Mouse (Mus musculus) heart, embryonic 15.5 days (tissue): ENCODE measurements around the gene Scarb1. TPM values are rescaled to one million over a fixed set of nuclear protein-coding genes. Genes with fewer than 3 reads are reported as not detected.

Source experiments
- ATAC-seq: fragments of 200-750 bp; cut with Nextera tagmentation; replicated peaks from 2 replicates; pipeline ENCODE4 v1.8.0; 2017; ENCODE audit warnings: low read depth, moderate TSS enrichment; ENCODE audit not compliant: insufficient number of reproducible peaks, insufficient read depth, low FRiP score
- H3K27ac ChIP-seq: fragments of 300-500 bp; sonication (generic); 2 replicates; pipeline ENCODE4 v1.5.1; 2015; ENCODE audit warnings: mild to moderate bottlenecking, inconsistent platforms
- H3K27me3 ChIP-seq: fragments of 300-500 bp; sonication (generic); 2 replicates; pipeline ENCODE4 v1.6.1; 2015; ENCODE audit warnings: inconsistent platforms
- H3K36me3 ChIP-seq: fragments of 300-500 bp; sonication (generic); 2 replicates; pipeline ENCODE4 v1.6.1; 2015; ENCODE audit warnings: mild to moderate bottlenecking, inconsistent platforms
- H3K4me1 ChIP-seq: fragments of 300-500 bp; sonication (generic); replicated peaks from 2 replicates; pipeline ENCODE4 v1.6.1; 2015; ENCODE audit warnings: inconsistent platforms
- H3K4me2 ChIP-seq: fragments of 300-500 bp; sonication (generic); 2 replicates; pipeline ENCODE4 v1.6.1; 2015; ENCODE audit warnings: inconsistent platforms, mild to moderate bottlenecking, moderate library complexity
- H3K4me3 ChIP-seq: fragments of 300-500 bp; sonication (generic); 2 replicates; pipeline ENCODE4 v1.5.1; 2015; ENCODE audit warnings: mild to moderate bottlenecking, inconsistent platforms
- H3K9ac ChIP-seq: fragments of 300-500 bp; sonication (generic); 2 replicates; pipeline ENCODE4 v1.6.1; 2015; ENCODE audit warnings: mild to moderate bottlenecking, inconsistent platforms
- H3K9me3 ChIP-seq: fragments of 300-500 bp; sonication (generic); replicated peaks from 2 replicates; pipeline ENCODE4 v1.6.1; 2016; ENCODE audit warnings: inconsistent platforms
- WGBS: fragments of 180-500 bp; shearing (Covaris S2); methylation state at CpG from one replicate; pipeline ENCODE4 v1.1.7; 2015; ENCODE audit warnings: mixed read lengths; 5-methylcytosine and 5-hydroxymethylcytosine counted together
- polyA plus RNA-seq: library from polyadenylated mRNA; unstranded; fragments of >200 nt; fragmentation: Nextera tagmentation; extraction: Ambion mirVana; gene quantifications from 2 replicates; pipeline ENCODE4 v1.2.1, GENCODE M21; 2015

The Scarb1 gene
- polyA plus RNA-seq, 1 experiment from 2014 or later = 54.8 TPM

- H3K27me3 ChIP-seq = no peaks in the 10 kb centered on the region
- 77% methylated on average over 9 of the region's 9 CpGs for WGBS
- no peak overlapping the region for H3K4me3 ChIP-seq
- H3K36me3 ChIP-seq = no peaks in the 10 kb centered on the region
- no peaks in the 10 kb centered on the region for H3K9me3 ChIP-seq
- peaks cover 15% of the 10 kb centered on the region for H3K4me1 ChIP-seq
- ATAC-seq = no peak
- H3K27ac ChIP-seq = no peak overlapping the region
- H3K4me2 ChIP-seq = no peak overlapping the region
- H3K9ac ChIP-seq = no peak overlapping the region
These were observed 19.7 kb upstream of the Scarb1 start for GRCm38 (mm10) chr5:125360566-125360965.

DNA sequence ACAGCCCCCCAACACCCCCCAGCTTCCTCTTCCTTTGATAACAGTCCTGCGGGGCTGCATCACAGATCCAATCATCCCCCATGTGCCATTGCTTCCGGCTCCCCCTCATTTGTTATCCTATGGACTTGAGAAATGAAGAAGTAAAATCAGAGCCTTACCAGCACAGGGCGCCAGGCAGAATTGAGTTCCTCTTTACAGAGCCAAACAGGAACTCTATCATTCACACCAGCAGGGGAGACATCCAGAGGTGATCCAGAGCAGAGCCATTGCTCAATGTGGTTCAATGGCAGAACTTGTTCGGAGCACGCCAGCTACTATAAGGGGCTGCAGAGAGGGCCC lies 17.3 kb upstream of the Scarb1 start:
- ATAC-seq = 0 out of 2 replicates have a peak, but pooled peaks have one; percentile 8
- H3K9me3 ChIP-seq = no peaks in the 10 kb centered on the region
- H3K27ac ChIP-seq = peak overlapping the region; percentile 38
- peak overlapping the region; percentile 32 for H3K4me2 ChIP-seq
- 48% methylated on average over 5 of the region's 5 CpGs for WGBS
- H3K27me3 ChIP-seq = no peaks in the 10 kb centered on the region
- H3K36me3 ChIP-seq = no peaks in the 10 kb centered on the region
- no peak overlapping the region for H3K4me3 ChIP-seq
- no peak overlapping the region for H3K9ac ChIP-seq
- H3K4me1 ChIP-seq = peaks cover 8% of the 10 kb centered on the region; the same call in 1 of the 2 replicates

- Histone ChIP-seq H3K4me3 (no peak overlapping the region), H3K27me3 (no peaks in the 10 kb centered on the region), H3K4me2 (peak overlapping the region; percentile 32), H3K4me1 (peaks cover 6% of the 10 kb centered on the region; the same call in 1 of the 2 replicates), H3K9me3 (no peaks in the 10 kb centered on the region), H3K36me3 (no peaks in the 10 kb centered on the region), H3K9ac (no peak overlapping the region), H3K27ac (peak overlapping the region; percentile 38)
- ATAC-seq = no peak
- WGBS = 75% methylated on average over 12 of the region's 12 CpGs
These were observed 16.8 kb upstream of the Scarb1 start for GRCm38 (mm10) chr5:125357543-125358269.

GRCm38 (mm10) chr5:125355650-125356049 lies 14.8 kb upstream of the Scarb1 start:
- WGBS = 27% methylated on average over 7 of the region's 7 CpGs
- ATAC-seq = no peak

DNA sequence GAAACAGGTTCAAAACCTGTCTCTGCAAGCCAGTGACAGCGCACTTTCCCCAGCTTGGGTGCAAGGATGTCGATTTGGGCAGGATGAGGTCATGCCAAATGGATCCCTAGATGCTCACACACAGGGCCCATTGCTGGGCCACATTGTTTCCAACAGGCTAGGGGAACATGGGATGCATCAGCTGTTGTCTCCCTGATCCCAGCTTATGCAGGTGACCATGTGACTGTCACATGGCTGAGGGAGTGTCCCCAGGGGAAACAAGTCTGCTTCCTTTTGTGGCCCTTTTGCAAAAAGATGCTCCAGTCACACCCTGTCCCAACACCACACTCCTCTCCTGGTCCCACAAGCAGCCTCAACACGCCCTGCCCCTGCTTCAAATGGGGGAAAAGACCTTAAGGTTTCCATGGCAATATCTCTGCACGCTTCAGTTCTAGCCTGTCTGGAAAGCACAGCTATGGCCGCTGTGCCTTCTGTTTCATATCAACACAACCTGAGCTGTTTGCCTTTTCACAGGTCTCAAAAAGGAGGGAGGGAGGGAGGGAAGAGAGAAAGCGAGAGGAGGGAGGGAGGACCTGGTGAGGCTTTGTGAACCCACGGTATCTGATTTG lies 14.1 kb upstream of the Scarb1 start:
- no peaks in the 10 kb centered on the region for H3K36me3 ChIP-seq
- H3K9me3 ChIP-seq = no peaks in the 10 kb centered on the region
- H3K4me1 ChIP-seq = peaks cover 6% of the 10 kb centered on the region; the same call in 1 of the 2 replicates
- no peak overlapping the region for H3K4me3 ChIP-seq
- WGBS = 57% methylated on average over 7 of the region's 7 CpGs
- no peak overlapping the region for H3K9ac ChIP-seq
- H3K27me3 ChIP-seq = no peaks in the 10 kb centered on the region
- H3K4me2 ChIP-seq = no peak overlapping the region
- H3K27ac ChIP-seq = no peak overlapping the region
- ATAC-seq = no peak; the same call in 1 of the 2 replicates

More at GRCm38 (mm10) chr5:125355650-125356049, 14.8 kb upstream of the Scarb1 start:
- Histone ChIP-seq H3K4me3 (no peak overlapping the region), H3K4me2 (no peak overlapping the region), H3K27ac (no peak overlapping the region), H3K36me3 (no peaks in the 10 kb centered on the region), H3K4me1 (peaks cover 6% of the 10 kb centered on the region; the same call in 1 of the 2 replicates), H3K9me3 (no peaks in the 10 kb centered on the region), H3K9ac (no peak overlapping the region), H3K27me3 (no peaks in the 10 kb centered on the region)

GRCm38 (mm10) chr5:125352781-125353294 lies 11.9 kb upstream of the Scarb1 start:
- peaks cover 4% of the 10 kb centered on the region; the same call in 1 of the 2 replicates for H3K4me1 ChIP-seq
- H3K4me3 ChIP-seq = no peak overlapping the region
- no peak overlapping the region for H3K9ac ChIP-seq
- no peaks in the 10 kb centered on the region for H3K36me3 ChIP-seq
- no peaks in the 10 kb centered on the region for H3K9me3 ChIP-seq
- 93% methylated on average over 5 of the region's 5 CpGs for WGBS
- H3K27me3 ChIP-seq = no peaks in the 10 kb centered on the region
- H3K27ac ChIP-seq = no peak overlapping the region
- ATAC-seq = no peak
- no peak overlapping the region for H3K4me2 ChIP-seq

GRCm38 (mm10) chr5:125351939-125352338 lies 11.0 kb upstream of the Scarb1 start:
- H3K9me3 ChIP-seq = no peaks in the 10 kb centered on the region
- 86% methylated on average over 5 of the region's 5 CpGs for WGBS
- H3K36me3 ChIP-seq = no peaks in the 10 kb centered on the region
- no peak overlapping the region for H3K27ac ChIP-seq
- H3K9ac ChIP-seq = no peak overlapping the region
- H3K27me3 ChIP-seq = no peaks in the 10 kb centered on the region
- H3K4me2 ChIP-seq = no peak overlapping the region
- peaks cover 4% of the 10 kb centered on the region; the same call in 1 of the 2 replicates for H3K4me1 ChIP-seq
- no peak overlapping the region for H3K4me3 ChIP-seq
- no peak for ATAC-seq

DNA sequence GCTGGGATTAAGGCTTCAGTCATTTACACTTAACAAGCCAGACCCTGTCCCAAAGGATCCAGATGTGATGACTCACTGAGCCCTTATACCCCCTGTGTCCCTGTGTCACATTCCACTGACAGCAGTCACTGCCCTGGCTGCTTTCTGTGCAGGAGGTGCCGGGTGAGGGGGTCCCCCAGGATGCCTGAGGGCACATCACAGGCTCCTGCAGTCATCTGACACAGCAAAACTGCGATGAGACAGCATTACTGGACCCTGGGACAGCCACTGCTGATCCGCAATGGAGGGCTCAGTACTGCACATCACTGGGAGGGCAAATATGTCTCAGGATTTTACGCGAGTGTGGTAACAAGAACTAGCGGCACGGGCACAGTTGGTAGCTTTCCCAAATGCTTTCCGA lies 10.2 kb upstream of the Scarb1 start:
- H3K9ac ChIP-seq = no peak overlapping the region
- H3K27ac ChIP-seq = no peak overlapping the region
- WGBS = 76% methylated on average over 8 of the region's 8 CpGs
- peaks cover 4% of the 10 kb centered on the region; the same call in 1 of the 2 replicates for H3K4me1 ChIP-seq
- no peak for ATAC-seq
- H3K36me3 ChIP-seq = no peaks in the 10 kb centered on the region
- H3K27me3 ChIP-seq = no peaks in the 10 kb centered on the region
- no peak overlapping the region for H3K4me3 ChIP-seq
- H3K9me3 ChIP-seq = no peaks in the 10 kb centered on the region
- no peak overlapping the region for H3K4me2 ChIP-seq

DNA sequence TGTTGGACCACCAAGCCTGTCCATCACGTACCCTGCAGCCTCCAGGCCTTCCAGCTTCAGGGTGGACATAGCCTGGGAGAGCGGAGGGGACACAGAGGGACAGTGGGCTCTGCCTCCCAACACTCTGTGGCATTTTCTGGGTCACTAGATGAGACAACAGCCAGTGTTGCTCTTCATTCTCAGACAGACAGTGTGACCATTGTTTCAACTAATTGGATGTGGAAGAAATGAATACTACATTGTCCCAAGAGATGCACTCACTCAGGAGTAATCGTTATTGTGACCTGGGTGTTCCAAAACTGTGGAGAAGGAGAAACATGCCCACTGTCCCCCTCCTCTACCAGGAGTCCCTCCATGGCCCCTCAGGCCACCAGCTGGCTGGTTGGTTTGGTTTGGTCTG lies 8.5 kb upstream of the Scarb1 start:
- peaks cover 2% of the 10 kb centered on the region; the same call in 1 of the 2 replicates for H3K4me1 ChIP-seq
- 74% methylated on average over 3 of the region's 3 CpGs for WGBS
- H3K27me3 ChIP-seq = no peaks in the 10 kb centered on the region
- no peak overlapping the region for H3K4me3 ChIP-seq
- H3K9me3 ChIP-seq = no peaks in the 10 kb centered on the region; the same call in 1 of the 2 replicates
- no peak overlapping the region for H3K27ac ChIP-seq
- no peak overlapping the region for H3K9ac ChIP-seq
- no peaks in the 10 kb centered on the region for H3K36me3 ChIP-seq
- H3K4me2 ChIP-seq = no peak overlapping the region
- ATAC-seq = no peak

DNA sequence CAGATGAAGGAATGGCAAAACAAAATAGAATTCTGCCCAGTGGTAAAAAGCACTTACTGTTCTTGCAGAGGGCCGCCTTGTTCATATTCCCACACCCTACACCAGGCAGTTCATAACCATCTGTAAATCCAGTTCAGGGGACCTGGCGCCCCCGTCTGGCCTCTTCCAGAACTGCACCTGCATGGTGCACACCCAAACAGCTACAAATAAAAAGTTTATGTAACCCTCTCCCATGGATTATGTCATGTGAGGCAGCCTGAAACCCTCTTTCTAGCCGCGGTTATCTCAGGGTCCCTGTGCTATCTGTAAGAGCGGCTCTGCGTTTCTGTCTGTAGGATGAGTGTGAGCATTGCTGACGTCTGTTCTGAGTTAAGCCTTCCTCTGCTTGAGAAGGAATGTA lies 7.6 kb upstream of the Scarb1 start:
- no peak overlapping the region for H3K4me2 ChIP-seq
- H3K9ac ChIP-seq = no peak overlapping the region
- no peaks in the 10 kb centered on the region for H3K27me3 ChIP-seq
- H3K4me1 ChIP-seq = peaks cover 2% of the 10 kb centered on the region; the same call in 1 of the 2 replicates
- no peak overlapping the region for H3K27ac ChIP-seq
- ATAC-seq = no peak
- H3K4me3 ChIP-seq = no peak overlapping the region
- WGBS = 24% methylated on average over 8 of the region's 8 CpGs
- no peaks in the 10 kb centered on the region for H3K36me3 ChIP-seq
- H3K9me3 ChIP-seq = no peaks in the 10 kb centered on the region; the same call in 1 of the 2 replicates

DNA sequence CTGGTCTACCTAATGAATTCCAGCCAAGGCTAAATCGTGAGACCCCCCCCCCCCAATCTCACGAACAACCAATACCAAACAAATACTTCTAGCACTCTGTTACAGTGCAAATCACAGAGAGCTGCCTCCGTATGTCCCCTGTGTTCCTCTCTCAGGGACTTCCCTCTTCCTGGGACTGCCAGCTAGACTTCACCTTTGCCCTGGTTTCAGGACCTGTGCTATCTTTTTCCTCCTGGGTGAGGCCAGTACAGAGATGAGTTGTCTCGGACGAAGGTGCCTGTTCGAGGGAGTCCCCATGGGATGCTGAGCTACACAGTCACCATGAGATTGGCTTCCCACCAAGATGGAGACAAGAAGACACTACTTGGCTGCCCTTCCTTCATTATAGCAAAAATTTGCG lies 7.2 kb upstream of the Scarb1 start:
- Histone ChIP-seq H3K4me3 (no peak overlapping the region), H3K4me2 (no peak overlapping the region), H3K4me1 (peaks cover 2% of the 10 kb centered on the region; the same call in 1 of the 2 replicates), H3K9ac (no peak overlapping the region), H3K27ac (no peak overlapping the region), H3K36me3 (no peaks in the 10 kb centered on the region), H3K9me3 (no peaks in the 10 kb centered on the region; the same call in 1 of the 2 replicates), H3K27me3 (no peaks in the 10 kb centered on the region)
- 66% methylated on average over 7 of the region's 7 CpGs for WGBS
- no peak for ATAC-seq
